Mouse (Mus musculus) gastrocnemius, adult 2 months (tissue): Measurements from ENCODE around the gene Npnt. TPM values are rescaled to one million over a fixed set of nuclear protein-coding genes. Genes with fewer than 3 reads are reported as not detected.

Experiments used
- DNase-seq: peaks from one replicate; pipeline ENCODE4 v3.0.0; 2022
- H3K27ac ChIP-seq: fragments of 200-600 bp; 2 replicates; pipeline ENCODE4 v1.8.1; 2022; ENCODE audit warnings: mild to moderate bottlenecking
- H3K4me3 ChIP-seq: fragments of 200-600 bp; 2 replicates; pipeline ENCODE4 v1.8.1; 2022; ENCODE audit warnings: mild to moderate bottlenecking, moderate library complexity
- CTCF ChIP-seq: fragments of 200-600 bp; IDR thresholded peaks from 2 replicates; pipeline ENCODE4 v1.8.1; 2022; ENCODE audit warnings: antibody characterized with exemption, mild to moderate bottlenecking, moderate library complexity
- intact Hi-C: fragments of 180-260 bp; cut with DNase I; formaldehyde crosslinking; loops from one replicate; pipeline ENCODE4 v1.15.1; 2025
- total RNA-seq, 2 experiments: library from RNA; stranded (reverse); gene quantifications; 2 replicates each; pipeline ENCODE4 v1.2.3; 2021

Npnt gene
- total RNA-seq, 2 experiments from 2014 or later: 4.5 to 7.4 TPM

DNA sequence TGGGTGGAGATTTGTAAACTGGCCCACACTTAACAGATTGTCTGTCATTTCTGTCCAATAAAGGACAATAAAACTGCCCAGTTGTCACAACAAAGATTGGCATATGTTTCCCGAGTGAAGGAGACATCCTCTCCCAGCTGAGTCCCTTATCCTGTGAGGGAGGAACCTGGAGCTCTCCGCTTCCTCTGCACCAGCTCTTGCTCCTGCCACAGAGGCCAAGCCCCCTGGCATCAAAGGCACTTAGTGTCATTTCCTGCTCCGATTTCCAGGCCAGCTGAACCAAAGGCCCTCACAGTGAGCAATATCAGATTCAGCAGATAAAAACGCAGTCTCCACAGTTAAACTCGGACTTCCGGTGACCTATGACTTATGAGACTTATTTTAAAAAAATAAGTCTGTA, 93.4 kb downstream of the Npnt start:
- intact Hi-C loops: no loop called here
- Histone ChIP-seq H3K4me3 (no peak overlapping the region), H3K27ac (no peak overlapping the region)
- TF ChIP-seq CTCF: no peak
- DNase-seq: no peak

DNA sequence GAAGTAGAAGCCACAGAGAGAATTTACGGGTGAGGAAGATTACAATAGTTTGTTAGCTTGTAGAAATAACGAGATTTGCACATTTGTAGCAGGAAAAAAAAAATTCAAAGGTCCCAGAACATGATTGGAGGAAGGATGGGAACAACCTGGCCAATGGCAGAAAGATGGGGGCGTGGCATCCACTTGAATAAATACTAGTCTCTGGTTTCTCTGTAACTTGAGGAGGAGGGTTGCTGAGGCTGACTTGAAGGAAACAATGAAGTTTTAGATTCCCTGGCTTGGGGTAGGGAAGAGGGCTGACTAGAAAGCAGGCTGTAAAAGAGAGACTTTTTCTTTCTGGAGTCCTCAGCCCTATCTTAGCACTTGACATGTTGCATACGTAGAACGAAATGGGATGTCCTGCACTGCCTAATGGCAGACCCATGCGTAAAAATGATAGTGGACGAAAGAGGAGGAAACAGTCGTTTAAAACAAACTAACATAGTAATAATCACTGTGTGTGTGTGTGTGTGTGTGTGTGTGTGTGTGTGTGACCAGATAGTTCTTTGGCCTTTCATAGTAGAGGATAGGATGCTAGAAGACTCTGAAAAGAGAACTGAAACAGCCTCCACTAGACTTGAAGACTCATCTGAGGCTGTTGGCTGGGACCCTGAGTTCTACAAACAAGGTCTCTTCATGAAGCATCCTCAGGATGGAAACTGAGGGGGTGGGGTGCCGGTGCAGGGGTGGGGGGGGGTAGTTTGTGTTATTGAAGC, 94.5 kb downstream of the Npnt start:
- intact Hi-C loops: no loop called here
- no peak overlapping the region for H3K4me3 ChIP-seq
- no peak for TF ChIP-seq CTCF
- DNase-seq: no peak
- H3K27ac ChIP-seq: no peak overlapping the region

DNA sequence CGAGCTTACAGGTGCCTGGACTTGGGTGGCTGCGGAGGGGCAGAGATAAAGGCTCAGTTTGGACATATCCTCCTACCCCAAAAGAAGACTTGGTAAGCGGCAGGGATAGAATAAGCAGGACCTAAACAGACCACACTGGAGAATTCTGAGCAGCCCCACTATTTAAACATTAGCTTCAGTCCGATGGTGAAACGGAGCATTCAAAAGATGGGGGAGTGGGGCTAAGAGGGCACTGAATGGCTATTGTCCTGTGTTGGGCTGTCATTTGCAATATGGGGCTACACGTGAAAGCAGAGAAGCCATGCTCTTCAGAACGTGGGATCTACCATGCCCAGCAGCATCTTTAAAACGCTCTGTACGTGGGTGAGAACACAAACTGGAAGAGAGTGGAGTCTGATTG, 95.8 kb downstream of the Npnt start:
- intact Hi-C loops: no loop called here
- DNase-seq: no peak
- Histone ChIP-seq H3K4me3 (no peak overlapping the region), H3K27ac (no peak overlapping the region)
- no peak for TF ChIP-seq CTCF

DNA sequence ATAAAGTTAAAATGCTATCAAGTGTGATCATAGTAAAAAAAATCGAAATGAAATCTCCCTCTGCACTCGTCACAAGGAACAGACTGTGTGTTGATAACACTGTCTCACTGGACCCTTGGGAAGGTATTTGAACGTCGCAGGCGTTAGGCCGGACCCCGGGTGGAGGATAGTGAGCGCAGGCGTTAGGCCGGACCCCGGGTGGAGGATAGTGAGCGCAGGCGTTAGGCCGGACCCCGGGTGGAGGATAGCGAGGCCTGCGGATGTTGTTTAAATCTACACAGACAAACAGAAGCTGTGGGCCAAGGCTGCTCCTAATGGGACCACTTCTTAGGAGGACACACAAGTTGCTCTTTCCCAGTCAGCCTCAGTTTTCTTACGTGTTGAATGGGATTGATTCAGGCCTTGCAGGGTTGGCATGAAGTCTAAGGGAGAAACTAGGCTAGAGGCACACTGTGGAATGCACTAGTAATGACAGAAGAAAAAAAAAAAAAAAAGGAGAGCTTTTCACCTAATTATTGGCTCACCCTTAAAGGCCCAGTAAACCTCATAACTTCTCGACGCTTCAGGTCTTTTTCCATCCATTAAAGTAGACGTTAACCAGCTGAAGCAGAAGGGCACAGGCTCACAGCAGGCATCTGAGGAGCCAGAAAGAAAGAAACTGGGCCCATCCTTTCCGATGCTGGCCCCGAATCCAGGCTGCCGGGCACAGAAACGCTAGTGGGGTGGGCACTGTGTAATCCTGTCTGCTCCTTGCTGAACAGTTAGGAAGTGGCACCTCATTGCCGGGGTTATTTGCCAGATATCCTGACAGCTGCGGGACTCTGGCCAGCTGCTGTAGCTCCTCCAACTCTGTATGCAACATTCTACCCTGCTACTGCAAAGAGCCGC, 98.0 kb downstream of the Npnt start:
- no peak for DNase-seq
- no peak overlapping the region for H3K4me3 ChIP-seq
- no peak overlapping the region for H3K27ac ChIP-seq
- intact Hi-C loops: no loop called here
- no peak for TF ChIP-seq CTCF

DNA sequence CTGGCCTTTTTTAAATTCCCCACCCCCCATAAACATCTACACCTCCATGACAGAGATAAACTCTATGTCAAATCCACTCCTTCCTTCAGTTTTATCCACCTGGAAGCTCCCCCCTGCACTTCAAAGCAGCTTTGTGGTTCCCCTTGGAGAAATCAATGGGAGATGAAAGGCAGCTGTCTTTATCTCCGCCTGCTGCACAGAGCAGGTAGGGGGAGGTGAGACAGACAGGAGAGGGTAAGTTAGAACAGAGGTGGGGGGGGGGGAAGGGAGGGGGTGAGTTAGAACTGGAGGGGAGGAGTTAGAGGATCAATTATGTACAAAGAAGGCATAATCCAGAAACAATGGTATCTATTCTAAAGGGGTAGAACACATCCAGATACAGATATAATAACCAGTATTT, 98.7 kb downstream of the Npnt start:
- TF ChIP-seq CTCF: no peak
- Histone ChIP-seq H3K27ac (no peak overlapping the region), H3K4me3 (no peak overlapping the region)
- no peak for DNase-seq
- intact Hi-C loops: no loop called here

DNA sequence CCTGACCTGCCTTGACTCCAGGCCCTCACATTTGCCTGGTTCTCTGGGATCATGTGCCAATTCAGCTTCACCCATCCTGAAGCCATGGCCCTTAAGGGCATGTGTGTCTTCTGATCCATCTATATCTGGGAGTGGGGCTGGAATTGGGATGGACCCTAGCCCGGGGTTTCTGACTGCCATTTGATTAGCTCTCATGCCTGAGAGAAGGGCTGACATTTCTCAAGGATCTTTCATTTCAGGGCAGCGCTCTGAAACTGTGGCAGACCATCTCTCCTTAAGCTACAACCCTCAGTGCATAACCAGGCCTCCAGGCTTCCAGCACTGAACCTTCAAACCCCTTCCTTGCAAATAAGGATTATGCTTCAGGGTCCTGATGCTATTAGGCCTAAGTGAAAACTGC, 99.7 kb downstream of the Npnt start:
- Histone ChIP-seq H3K4me3 (no peak overlapping the region), H3K27ac (no peak overlapping the region)
- no peak for DNase-seq
- intact Hi-C loops: no loop called here
- no peak for TF ChIP-seq CTCF

DNA sequence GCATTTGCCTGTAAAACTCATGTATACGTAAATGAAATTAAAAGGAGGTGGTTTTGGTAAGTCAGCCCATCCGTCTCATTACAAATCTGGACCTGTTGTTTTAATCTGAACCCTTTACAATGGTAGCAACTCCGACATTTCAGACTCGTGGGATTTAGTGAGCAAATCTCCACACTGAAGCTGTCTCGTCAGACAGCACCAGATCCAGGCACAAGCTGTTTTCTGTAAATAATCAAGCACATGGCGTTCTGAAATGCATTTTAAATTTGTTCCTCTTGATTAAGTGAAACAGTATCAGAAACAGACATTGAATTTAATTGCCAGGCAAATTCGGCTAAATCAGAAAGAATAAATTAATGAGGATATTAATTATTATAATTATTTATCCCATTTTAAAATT, 100.4 kb downstream of the Npnt start:
- no peak for TF ChIP-seq CTCF
- DNase-seq: no peak
- Histone ChIP-seq H3K4me3 (no peak overlapping the region), H3K27ac (no peak overlapping the region)
- intact Hi-C loops: no loop called here

DNA sequence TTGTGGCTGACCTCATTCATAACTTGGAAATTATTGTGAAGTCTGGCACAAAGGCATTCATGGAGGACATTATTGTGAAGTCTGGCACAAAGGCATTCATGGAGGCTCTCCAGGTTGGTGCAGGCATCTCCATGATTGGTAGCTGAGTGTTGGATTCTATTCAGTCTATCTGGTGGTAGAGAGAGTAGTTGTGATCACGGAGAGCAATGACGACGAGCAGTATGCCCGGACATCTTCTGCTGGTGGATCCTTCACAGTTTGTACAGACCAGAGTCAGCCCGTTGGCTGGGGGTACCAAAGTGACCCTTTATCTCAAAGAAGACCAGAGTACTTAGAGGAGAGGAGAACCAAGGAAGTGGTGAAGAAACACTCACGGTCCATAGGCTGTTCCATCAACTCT, 107.4 kb downstream of the Npnt start:
- TF ChIP-seq CTCF: no peak
- Histone ChIP-seq H3K27ac (no peak overlapping the region), H3K4me3 (no peak overlapping the region)
- intact Hi-C loops: no loop called here
- DNase-seq: no peak

DNA sequence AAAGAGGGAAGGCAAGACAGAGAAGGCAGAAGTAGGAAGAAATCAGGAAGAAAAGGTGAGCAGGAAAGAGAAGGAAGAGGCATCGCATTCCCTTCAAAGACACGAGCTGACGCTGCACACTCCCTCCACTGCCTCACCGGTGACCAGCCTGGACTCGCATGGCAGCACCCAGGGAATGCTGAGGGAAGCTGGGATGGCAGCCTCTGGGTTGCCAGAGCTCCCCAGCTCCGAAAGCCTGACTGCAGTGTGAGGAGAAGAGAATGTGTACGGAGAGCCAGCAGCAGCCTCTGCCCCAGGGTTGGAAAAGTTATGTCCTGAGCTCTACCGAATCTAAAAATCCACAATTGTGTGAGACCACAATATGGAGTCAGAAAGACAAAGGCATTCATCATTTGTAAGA, 110.6 kb downstream of the Npnt start:
- no peak for DNase-seq
- intact Hi-C loops: no loop called here
- no peak for TF ChIP-seq CTCF
- Histone ChIP-seq H3K4me3 (no peak overlapping the region), H3K27ac (no peak overlapping the region)

DNA sequence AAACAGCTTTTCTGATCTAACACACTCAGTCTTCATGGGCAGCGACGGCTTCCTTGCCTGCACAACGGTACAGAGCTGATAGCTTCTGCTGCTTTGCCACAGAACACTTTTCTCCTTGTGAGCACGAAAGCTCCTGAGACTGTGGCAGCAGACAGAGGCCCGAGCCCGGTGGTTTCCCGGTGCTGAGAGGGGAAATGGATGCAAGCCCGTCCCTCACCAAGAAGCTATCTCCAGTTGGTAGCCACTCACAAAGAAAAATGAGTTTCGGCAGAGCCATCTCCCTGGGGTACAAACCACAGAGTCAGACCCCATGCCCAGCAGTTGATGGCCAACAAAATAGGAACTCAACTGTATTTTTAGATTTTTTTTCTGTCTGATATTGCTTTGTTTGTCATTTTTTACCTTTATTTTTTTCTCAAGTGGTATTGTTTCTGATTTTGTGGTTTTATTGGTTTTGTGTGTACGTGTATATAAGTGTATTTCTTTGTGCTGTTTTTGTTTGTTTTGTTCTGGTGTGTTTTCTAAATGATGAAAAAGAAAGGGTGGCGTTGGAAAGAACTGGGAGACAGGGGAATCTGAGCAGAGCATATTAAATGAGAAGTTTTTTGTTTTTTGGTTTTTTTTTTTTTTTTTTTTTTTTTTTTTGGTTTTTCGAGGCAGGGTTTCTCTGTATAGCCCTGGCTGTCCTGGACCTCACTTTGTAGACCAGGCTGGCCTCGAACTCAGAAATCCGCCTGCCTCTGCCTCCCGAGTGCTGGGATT, 111.3 kb downstream of the Npnt start:
- no peak for TF ChIP-seq CTCF
- no peak for DNase-seq
- Histone ChIP-seq H3K4me3 (no peak overlapping the region), H3K27ac (no peak overlapping the region)
- intact Hi-C loops: no loop called here

DNA sequence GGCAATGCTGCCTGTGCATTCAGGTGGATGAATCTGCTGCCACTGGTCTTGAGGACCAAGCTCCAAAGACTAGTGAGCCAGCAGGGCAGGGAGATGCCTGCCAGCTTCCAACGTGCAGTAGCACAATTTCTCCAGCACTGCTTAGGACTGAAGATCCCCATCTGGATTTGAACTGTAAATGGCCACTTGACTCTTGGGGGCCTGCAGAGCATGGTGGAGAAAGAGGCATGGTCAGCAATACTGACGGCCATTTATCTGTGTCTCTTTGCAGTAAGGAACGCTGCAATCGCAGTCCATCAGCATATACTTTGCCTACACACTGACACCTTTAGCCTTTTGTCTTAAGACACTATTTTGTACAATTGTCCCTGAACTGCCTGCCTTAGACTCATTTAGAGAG, 113.0 kb downstream of the Npnt start:
- H3K27ac ChIP-seq: no peak overlapping the region
- no peak overlapping the region for H3K4me3 ChIP-seq
- no peak for TF ChIP-seq CTCF
- intact Hi-C loops: no loop called here
- DNase-seq: no peak

DNA sequence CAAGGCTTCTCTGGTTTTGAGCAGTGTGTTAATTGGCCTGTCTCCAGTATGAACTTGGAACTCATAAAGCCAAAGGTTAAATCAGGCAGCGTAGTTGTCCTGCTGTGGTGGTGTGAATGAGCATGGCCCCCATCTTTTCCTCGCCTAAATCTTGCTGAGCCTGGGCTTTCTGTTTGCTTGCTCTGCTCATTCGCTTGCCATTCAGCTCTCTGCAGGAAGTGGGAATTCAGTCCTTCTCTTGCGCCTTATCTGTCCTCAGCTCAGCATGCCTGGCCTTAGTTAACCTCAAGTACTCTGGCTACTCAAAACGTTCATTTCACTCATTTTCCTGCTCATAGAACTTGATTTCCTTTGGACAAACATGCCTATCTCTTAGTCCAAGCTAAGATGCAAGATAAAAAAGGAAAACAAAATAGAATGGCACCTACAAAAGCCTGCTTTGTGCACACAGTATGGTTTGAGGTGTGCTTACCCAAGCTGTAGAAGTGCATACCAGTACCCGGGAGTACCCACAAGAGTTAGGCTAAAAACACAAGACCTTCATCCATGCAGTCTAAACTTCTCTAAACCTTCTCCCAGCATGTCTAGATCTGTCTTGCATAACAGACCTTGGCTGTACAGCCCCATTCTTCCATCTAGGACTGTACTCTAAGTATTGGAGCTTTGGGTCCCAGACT, 114.8 kb downstream of the Npnt start:
- intact Hi-C loops: no loop called here
- Histone ChIP-seq H3K4me3 (no peak overlapping the region), H3K27ac (no peak overlapping the region)
- no peak for DNase-seq
- TF ChIP-seq CTCF: no peak

Other genes starting within 250 kb of the Npnt start
- 1 to 10 TPM; 7.4 to 7.5 TPM for gene Ints12, start 141.5 kb upstream of the Npnt start, total RNA-seq
- 1 to 10 TPM; 2.2 to 3.0 TPM for gene Gstcd, start 141.7 kb upstream of the Npnt start, total RNA-seq